Mouse (Mus musculus) frontal cortex, adult (tissue): ENCODE results near the gene Ptger2.
"Not testable (repeated sequence)": the region's sequence is repeated elsewhere in the genome, so short reads cannot be mapped to it uniquely, and the experiment has no call there.

Experiments
- ATAC-seq: cut with Nextera tagmentation; 2 replicates; pipeline ENCODE4 v1.9.2; 2017; ENCODE audit warnings: mild to moderate bottlenecking, moderate library complexity, mixed read lengths; ENCODE audit not compliant: low TSS enrichment

Ptger2 gene

GRCm38 (mm10) chr14:44987674-44988355 lies at the start of gene Ptger2:
Gene Ptger2 (plus strand): TSS chr14:44988195.
- not testable (repeated sequence) for ATAC-seq

- ATAC-seq: no peak
Observed at GRCm38 (mm10) chr14:44960746-44961145, 27.2 kb upstream of the Ptger2 start.

GRCm38 (mm10) chr14:44977278-44977677 lies 10.7 kb upstream of the Ptger2 start:
- peak; percentile 91 for ATAC-seq

GRCm38 (mm10) chr14:44979887-44980286 lies 8.1 kb upstream of the Ptger2 start:
- peak; percentile 73 for ATAC-seq

- ATAC-seq: peak; percentile 69
Observed at GRCm38 (mm10) chr14:44981490-44981889, 6.5 kb upstream of the Ptger2 start.

GRCm38 (mm10) chr14:44984106-44984505 lies 3.9 kb upstream of the Ptger2 start:
- no peak for ATAC-seq

- no peak for ATAC-seq
Observed at GRCm38 (mm10) chr14:44986248-44986647, 1.7 kb upstream of the Ptger2 start.

GRCm38 (mm10) chr14:44988456-44989016 lies 541 bp downstream of the Ptger2 start:
- ATAC-seq: peak; percentile 23

GRCm38 (mm10) chr14:44989017-44989721 lies 1.2 kb downstream of the Ptger2 start:
- peak; percentile 51 for ATAC-seq

GRCm38 (mm10) chr14:44989751-44990150 lies 1.8 kb downstream of the Ptger2 start:
- no peak for ATAC-seq

- no peak for ATAC-seq
Observed at GRCm38 (mm10) chr14:44994337-44994736, 6.3 kb downstream of the Ptger2 start.

- ATAC-seq: no peak
Observed at GRCm38 (mm10) chr14:45000086-45000769, 12.2 kb downstream of the Ptger2 start.

GRCm38 (mm10) chr14:45005698-45006283 lies 17.8 kb downstream of the Ptger2 start:
- ATAC-seq: no peak

GRCm38 (mm10) chr14:45009242-45009641 lies 21.2 kb downstream of the Ptger2 start:
- no peak for ATAC-seq

- ATAC-seq: no peak
Observed at GRCm38 (mm10) chr14:45011260-45011659, 23.3 kb downstream of the Ptger2 start.

GRCm38 (mm10) chr14:45011671-45012070 lies 23.7 kb downstream of the Ptger2 start:
- no peak for ATAC-seq

- ATAC-seq: no peak
Observed at GRCm38 (mm10) chr14:45021551-45021950, 33.6 kb downstream of the Ptger2 start.

- ATAC-seq: no peak
Observed at GRCm38 (mm10) chr14:45034293-45034692, 46.3 kb downstream of the Ptger2 start.

GRCm38 (mm10) chr14:45036579-45036978 lies 48.6 kb downstream of the Ptger2 start:
- ATAC-seq: no peak

GRCm38 (mm10) chr14:45038052-45038451 lies 50.1 kb downstream of the Ptger2 start:
- no peak for ATAC-seq

GRCm38 (mm10) chr14:45040851-45041475 lies 53.0 kb downstream of the Ptger2 start:
- no peak for ATAC-seq

GRCm38 (mm10) chr14:45048128-45048527 lies 60.1 kb downstream of the Ptger2 start:
- no peak for ATAC-seq
